Mouse (Mus musculus) heart, postnatal 0 days (tissue): ENCODE measurements at regions not wholly inside any gene's neighbourhood (a gene's known extent, or its start where the extent isn't known, plus 50 kb on each side); places are given as distances from the start of the nearest gene placed in this dataset.

Source experiments
- CTCF ChIP-seq: IDR thresholded peaks from 2 replicates; pipeline ENCODE4 v1.5.1; 2016; ENCODE audit warnings: antibody characterized with exemption, control low read depth, low read depth
- EP300 ChIP-seq: IDR thresholded peaks from 2 replicates; pipeline ENCODE4 v1.6.1; 2016; ENCODE audit warnings: antibody characterized with exemption, low read depth

DNA sequence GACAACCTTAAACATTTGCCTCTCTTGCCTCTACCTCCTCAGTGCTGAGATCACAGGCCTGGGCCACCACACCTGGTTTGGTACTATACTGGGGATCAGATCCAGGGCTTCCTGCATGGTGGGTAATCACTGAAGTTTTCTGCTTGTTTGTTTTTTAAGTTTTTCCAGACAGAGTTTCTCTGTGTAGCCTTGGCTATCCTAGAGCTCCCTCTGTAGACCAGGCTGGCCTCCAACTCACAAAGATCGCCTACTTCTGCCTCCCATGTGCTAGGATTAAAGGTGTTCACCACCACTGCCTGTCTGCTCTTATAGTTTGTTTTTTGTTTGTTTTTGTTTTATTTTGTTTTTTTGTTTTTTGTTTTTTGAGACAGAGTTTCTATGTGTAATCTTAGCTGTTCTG is 105.7 kb upstream of the Otx2 start:
- TF ChIP-seq CTCF = no peak
- no peak for TF ChIP-seq EP300
